Comparison of ENCODE assay signal across 10 mouse cellular contexts in genomic region chr2:43851195-43851594, GRCm38 (mm10).
DNase-seq lines count a peak whose midpoint lies in the region; ATAC-seq and TF ChIP-seq lines count a peak whose summit lies in the region.
"Had no signal": no experiment of that assay in that cellular context is flagged by ENCODE, and none has a peak within 500 bp of the region (broad histone marks: within the 10 kb centered on the region; RNA-seq: fewer than 3 reads in every experiment).

No protein-coding gene starts in this region.

- H3K36me3 ChIP-seq in liver, adult 2 months (ENCODE audit: control insufficient read depth, insufficient read depth, low read length) = no peaks in the 10 kb centered on the region
- no peaks in the 10 kb centered on the region for H3K36me3 ChIP-seq in liver, embryonic 11.5 days (ENCODE audit: control insufficient read depth, insufficient read depth, low read length)
- H3K36me3 ChIP-seq: stomach, embryonic 15.5 days had no signal

- H3K79me2 ChIP-seq in liver, adult 2 months (ENCODE audit: control insufficient read depth, insufficient read depth, low read length) = no peaks in the 10 kb centered on the region

- 55% methylated on average over 3 of the region's 3 CpGs for WGBS in liver, adult 2 months
- WGBS in liver, embryonic 11.5 days = 56% methylated on average over 3 of the region's 3 CpGs

- peak; percentile 85 for ATAC-seq in frontal cortex, adult (ENCODE audit: low TSS enrichment)
- ATAC-seq in liver, embryonic 11.5 days (replicated peaks; ENCODE audit: low FRiP score) = no peak

- H3K4me3 ChIP-seq in liver, adult 2 months (ENCODE audit: insufficient read depth, low read depth, low read length) = no peak overlapping the region
- no peak overlapping the region for H3K4me3 ChIP-seq in liver, embryonic 11.5 days (ENCODE audit: low read depth, low read length)
- H3K4me3 ChIP-seq: stomach, embryonic 15.5 days had no signal

- TF ChIP-seq CTCF in liver, adult 2 months (IDR thresholded peaks at IDR 0.05; ENCODE audit: low read depth, low read length) = no peak

- no peaks in the 10 kb centered on the region for H3K9me3 ChIP-seq in liver, embryonic 11.5 days (ENCODE audit: control insufficient read depth, low read length)
- H3K9me3 ChIP-seq: stomach, embryonic 15.5 days had no signal

- no peak overlapping the region for H3K27ac ChIP-seq in liver, adult 2 months (replicated peaks; ENCODE audit: insufficient read depth, low read depth, low read length)
- H3K27ac ChIP-seq in liver, embryonic 11.5 days (ENCODE audit: low read depth, low read length) = no peak overlapping the region
- H3K27ac ChIP-seq: macrophage; stomach, embryonic 15.5 days had no signal

- DNase-seq in frontal cortex, postnatal 10 days (ENCODE audit: low spot score in 2 of 2) = no peak
- peak; percentile 1 for DNase-seq in liver, adult 2 months (ENCODE audit: extremely low read depth, low read depth, low spot score)
- no peak for DNase-seq in liver, embryonic 11.5 days (ENCODE audit: low spot score)
- DNase-seq in T-cell, adult 2 months (ENCODE audit: low spot score) = peak; percentile 11
- DNase-seq in kidney, postnatal 36 days = peak; percentile 11 to 46
- no peak for DNase-seq in urinary bladder, postnatal 14 days (ENCODE audit: low spot score)
- DNase-seq in frontal cortex, postnatal 14 days (ENCODE audit: low spot score in 2 of 2) = no peak

- no peak overlapping the region for H3K9ac ChIP-seq in liver, adult 2 months (ENCODE audit: low read depth, low read length)
- H3K9ac ChIP-seq in liver, embryonic 11.5 days (ENCODE audit: low read depth, low read length) = no peak overlapping the region
- H3K9ac ChIP-seq: stomach, embryonic 15.5 days had no signal

- no peaks in the 10 kb centered on the region for H3K4me1 ChIP-seq in liver, adult 2 months (ENCODE audit: control insufficient read depth, insufficient read depth, low read length)
- no peaks in the 10 kb centered on the region for H3K4me1 ChIP-seq in liver, embryonic 11.5 days (replicated peaks; ENCODE audit: control insufficient read depth, insufficient read depth, low read length)
- H3K4me1 ChIP-seq: stomach, embryonic 15.5 days had no signal

- no peak for TF ChIP-seq POLR2A in liver, adult 2 months (IDR thresholded peaks at IDR 0.05; ENCODE audit: extremely low read depth, insufficient read depth, low read length)

- no peaks in the 10 kb centered on the region for H3K27me3 ChIP-seq in liver, adult 2 months (ENCODE audit: control insufficient read depth, insufficient read depth, low read length)
- no peaks in the 10 kb centered on the region for H3K27me3 ChIP-seq in liver, embryonic 11.5 days (replicated peaks; ENCODE audit: control insufficient read depth, insufficient read depth, low read length)
- H3K27me3 ChIP-seq: stomach, embryonic 15.5 days had no signal

- H3K4me2 ChIP-seq in liver, embryonic 11.5 days = no peak overlapping the region
- H3K4me2 ChIP-seq: stomach, embryonic 15.5 days had no signal

Comparison
In these comparisons a context has a peak if more than half of its experiments do, and no peak if none do; other contexts are left out.
1. DNase-seq: peak in liver, adult 2 months (single experiment), T-cell, adult 2 months (single experiment) and kidney, postnatal 36 days (2 of 2); none in frontal cortex, postnatal 10 days (0 of 2), liver, embryonic 11.5 days (single experiment), urinary bladder, postnatal 14 days (single experiment) and frontal cortex, postnatal 14 days (0 of 2).